Mouse (Mus musculus) CH12.LX (cell line): Measurements from ENCODE around the gene She. TPM values are rescaled to one million over a fixed set of nuclear protein-coding genes. Genes with fewer than 3 reads are reported as not detected.

Source experiments
- DNase-seq: peaks from one replicate; pipeline ENCODE4 v3.0.0-alpha.2; 2013; ENCODE audit errors: extremely low read depth
- H3K27ac ChIP-seq: 2 replicates; pipeline ENCODE4 v1.5.1; 2012; ENCODE audit warnings: low read depth, mild to moderate bottlenecking, control low read depth, moderate library complexity; ENCODE audit not compliant: insufficient read depth
- H3K27me3 ChIP-seq: replicated peaks from 2 replicates; pipeline ENCODE3; 2012; ENCODE audit warnings: inconsistent platforms
- H3K36me3 ChIP-seq, 2 experiments: replicated peaks in 1 of 2; 2 replicates each; pipeline versions ENCODE3 to v1.6.1; 2012; ENCODE audit warnings: inconsistent platforms in 1 of 2, low read length in 1 of 2, mild to moderate bottlenecking in 1 of 2, mixed read lengths in 1 of 2, moderate library complexity in 1 of 2; ENCODE audit not compliant: control insufficient read depth in 1 of 2, insufficient read depth in 1 of 2
- H3K4me1 ChIP-seq, 2 experiments: 2 replicates each; pipeline ENCODE4 v1.6.1; 2012; ENCODE audit warnings: inconsistent platforms in 1 of 2, moderate library complexity in 1 of 2; ENCODE audit not compliant: insufficient read depth in 2 of 2, control insufficient read depth in 1 of 2
- H3K4me2 ChIP-seq: 2 replicates; pipeline ENCODE4 v1.6.1; 2012; ENCODE audit warnings: low read depth, mild to moderate bottlenecking, control low read depth; ENCODE audit not compliant: poor library complexity, insufficient read depth, severe bottlenecking
- H3K4me3 ChIP-seq, 3 experiments: fragments of 150-350 bp in 1 of 3; sonication (generic) in 1 of 3; replicated peaks in 1 of 3; 2 replicates each; pipeline versions ENCODE3 to v1.5.1; 2011 to 2012; ENCODE audit warnings: low read depth in 2 of 3, low read length in 2 of 3, mild to moderate bottlenecking in 2 of 3, moderate library complexity in 2 of 3, control low read depth in 1 of 3, improper control_type of control experiment in 1 of 3, inconsistent platforms in 1 of 3, mixed read lengths in 1 of 3; ENCODE audit not compliant: poor library complexity in 1 of 3
- H3K79me2 ChIP-seq: replicated peaks from 2 replicates; pipeline ENCODE4 v1.6.1; 2012; ENCODE audit warnings: mild to moderate bottlenecking, moderate library complexity; ENCODE audit not compliant: control insufficient read depth, poor library complexity, insufficient read depth, severe bottlenecking; ENCODE audit errors: extremely low read depth
- H3K9ac ChIP-seq: 2 replicates; pipeline ENCODE4 v1.6.1; 2012; ENCODE audit warnings: low read depth, mild to moderate bottlenecking, control low read depth, moderate library complexity; ENCODE audit not compliant: insufficient read depth
- H3K9me3 ChIP-seq: replicated peaks from 2 replicates; pipeline ENCODE3; 2012; ENCODE audit warnings: low read length, inconsistent platforms, mixed read lengths
- BHLHE40 ChIP-seq: IDR thresholded peaks from 2 replicates; pipeline ENCODE4 v1.6.1; 2011; ENCODE audit warnings: mild to moderate bottlenecking, low read depth, low read length, improper control_type of control experiment
- CHD1 ChIP-seq: IDR thresholded peaks from 2 replicates; pipeline ENCODE4 v1.6.1; 2012; ENCODE audit warnings: low read depth, low read length, improper control_type of control experiment, inconsistent platforms
- CHD2 ChIP-seq: IDR thresholded peaks from 2 replicates; pipeline ENCODE4 v1.6.1; 2011; ENCODE audit warnings: low read length, improper control_type of control experiment
- CTCF ChIP-seq, 2 experiments: IDR thresholded peaks in 1 of 2; conservative IDR thresholded peaks in 1 of 2; 2 replicates each; pipeline ENCODE4 v1.5.1; 2011 to 2012; ENCODE audit warnings: low read depth in 2 of 2, low read length in 2 of 2, improper control_type of control experiment in 1 of 2, inconsistent platforms in 1 of 2, mild to moderate bottlenecking in 1 of 2, moderate library complexity in 1 of 2
- E2F4 ChIP-seq: IDR thresholded peaks from 2 replicates; pipeline ENCODE4 v1.6.1; 2011; ENCODE audit warnings: low read depth, low read length, improper control_type of control experiment; ENCODE audit not compliant: insufficient replicate concordance
- ELF1 ChIP-seq: IDR thresholded peaks from 2 replicates; pipeline ENCODE4 v1.6.1; 2014; ENCODE audit warnings: low read depth, mild to moderate bottlenecking, inconsistent platforms, low read length, improper control_type of control experiment
- EP300 ChIP-seq: IDR thresholded peaks from 2 replicates; pipeline ENCODE4 v1.6.1; 2011; ENCODE audit warnings: low read length, improper control_type of control experiment
- ETS1 ChIP-seq: conservative IDR thresholded peaks from 2 replicates; pipeline ENCODE4 v1.6.1; 2012; ENCODE audit warnings: low read depth, mild to moderate bottlenecking, inconsistent platforms, low read length, improper control_type of control experiment, moderate library complexity
- GABPA ChIP-seq: IDR thresholded peaks from 2 replicates; pipeline ENCODE4 v1.6.1; 2012; ENCODE audit warnings: low read depth, low read length, improper control_type of control experiment, inconsistent platforms; ENCODE audit not compliant: insufficient replicate concordance
- HCFC1 ChIP-seq: IDR thresholded peaks from 2 replicates; pipeline ENCODE4 v1.6.1; 2012; ENCODE audit warnings: low read depth, mild to moderate bottlenecking, inconsistent platforms, low read length, improper control_type of control experiment
- IRF4 ChIP-seq: IDR thresholded peaks from 2 replicates; pipeline ENCODE4 v1.6.1; 2014; ENCODE audit warnings: low read depth, mild to moderate bottlenecking, inconsistent platforms, low read length, improper control_type of control experiment
- JUN ChIP-seq: IDR thresholded peaks from 2 replicates; pipeline ENCODE4 v1.6.1; 2011; ENCODE audit warnings: low read depth, mild to moderate bottlenecking, low read length, improper control_type of control experiment, moderate library complexity; ENCODE audit not compliant: insufficient read depth
- JUND ChIP-seq: conservative IDR thresholded peaks from 2 replicates; pipeline ENCODE4 v1.6.1; 2011; ENCODE audit warnings: low read depth, low read length, improper control_type of control experiment
- KAT2A ChIP-seq: IDR thresholded peaks from 2 replicates; pipeline ENCODE4 v1.6.1; 2012; ENCODE audit warnings: low read length, improper control_type of control experiment, inconsistent platforms; ENCODE audit not compliant: insufficient replicate concordance
- MAFK ChIP-seq: IDR thresholded peaks from 2 replicates; pipeline ENCODE4 v1.6.1; 2011; ENCODE audit warnings: low read length, improper control_type of control experiment; ENCODE audit not compliant: insufficient replicate concordance
- MAX ChIP-seq: IDR thresholded peaks from 2 replicates; pipeline ENCODE4 v1.6.1; 2011; ENCODE audit warnings: low read length, improper control_type of control experiment
- MAZ ChIP-seq: IDR thresholded peaks from 2 replicates; pipeline ENCODE4 v1.6.1; 2012; ENCODE audit warnings: low read depth, mild to moderate bottlenecking, inconsistent platforms, low read length, improper control_type of control experiment, moderate library complexity
- MEF2A ChIP-seq: IDR thresholded peaks from 2 replicates; pipeline ENCODE4 v1.6.1; 2014; ENCODE audit warnings: low read depth, mild to moderate bottlenecking, inconsistent platforms, low read length, improper control_type of control experiment, borderline replicate concordance
- MXI1 ChIP-seq: IDR thresholded peaks from 2 replicates; pipeline ENCODE4 v1.6.1; 2011; ENCODE audit warnings: mild to moderate bottlenecking, low read depth, low read length, improper control_type of control experiment
- MYC ChIP-seq: IDR thresholded peaks from 2 replicates; pipeline ENCODE4 v1.6.1; 2011; ENCODE audit warnings: low read depth, mild to moderate bottlenecking, improper control_type of control experiment, low read length
- NELFE ChIP-seq: IDR thresholded peaks from 2 replicates; pipeline ENCODE4 v1.6.1; 2011; ENCODE audit warnings: low read depth, low read length, improper control_type of control experiment
- NRF1 ChIP-seq: IDR thresholded peaks from 2 replicates; pipeline ENCODE4 v1.6.1; 2014; ENCODE audit warnings: low read depth, mild to moderate bottlenecking, inconsistent platforms, low read length, improper control_type of control experiment, moderate library complexity
- PAX5 ChIP-seq: IDR thresholded peaks from 2 replicates; pipeline ENCODE4 v1.6.1; 2012; ENCODE audit warnings: low read length, inconsistent platforms, mixed read lengths
- POLR2A ChIP-seq: IDR thresholded peaks from 2 replicates; pipeline ENCODE4 v1.6.1; 2011; ENCODE audit warnings: low read depth, mild to moderate bottlenecking, improper control_type of control experiment, low read length
- POLR2AphosphoS2 ChIP-seq: IDR thresholded peaks from 2 replicates; pipeline ENCODE4 v1.6.1; 2011; ENCODE audit warnings: low read depth, low read length, improper control_type of control experiment
- RAD21 ChIP-seq: IDR thresholded peaks from 2 replicates; pipeline ENCODE4 v1.6.1; 2011; ENCODE audit warnings: low read depth, mild to moderate bottlenecking, low read length, improper control_type of control experiment, moderate library complexity
- RCOR1 ChIP-seq: conservative IDR thresholded peaks from 2 replicates; pipeline ENCODE4 v1.6.1; 2012; ENCODE audit warnings: low read depth, mild to moderate bottlenecking, inconsistent platforms, low read length, improper control_type of control experiment
- SIN3A ChIP-seq: IDR thresholded peaks from 2 replicates; pipeline ENCODE4 v1.6.1; 2012; ENCODE audit warnings: low read length, improper control_type of control experiment, inconsistent platforms
- SMC3 ChIP-seq: IDR thresholded peaks from 2 replicates; pipeline ENCODE4 v1.6.1; 2011; ENCODE audit warnings: low read depth, low read length, improper control_type of control experiment
- TBP ChIP-seq: conservative IDR thresholded peaks from 2 replicates; pipeline ENCODE4 v1.6.1; 2011; ENCODE audit warnings: low read depth, low read length, improper control_type of control experiment
- TCF12 ChIP-seq: IDR thresholded peaks from 2 replicates; pipeline ENCODE4 v1.6.1; 2014; ENCODE audit warnings: low read depth, mild to moderate bottlenecking, inconsistent platforms, low read length, improper control_type of control experiment
- UBTF ChIP-seq: IDR thresholded peaks from 2 replicates; pipeline ENCODE4 v1.6.1; 2012; ENCODE audit warnings: low read depth, mild to moderate bottlenecking, inconsistent platforms, low read length, improper control_type of control experiment, moderate library complexity
- USF1 ChIP-seq: IDR thresholded peaks from 2 replicates; pipeline ENCODE4 v1.6.1; 2014; ENCODE audit warnings: low read depth, mild to moderate bottlenecking, inconsistent platforms, low read length, improper control_type of control experiment
- USF2 ChIP-seq: conservative IDR thresholded peaks from 2 replicates; pipeline ENCODE4 v1.6.1; 2011; ENCODE audit warnings: low read depth, low read length, improper control_type of control experiment
- ZC3H11A ChIP-seq: IDR thresholded peaks from 2 replicates; pipeline ENCODE4 v1.6.1; 2012; ENCODE audit warnings: low read depth, mild to moderate bottlenecking, inconsistent platforms, low read length, improper control_type of control experiment
- ZKSCAN1 ChIP-seq: IDR thresholded peaks from 2 replicates; pipeline ENCODE4 v1.6.1; 2012; ENCODE audit warnings: low read depth, inconsistent platforms, low read length, improper control_type of control experiment, borderline replicate concordance
- ZMIZ1 ChIP-seq: IDR thresholded peaks from 2 replicates; pipeline ENCODE4 v1.6.1; 2012; ENCODE audit warnings: low read depth, mild to moderate bottlenecking, inconsistent platforms, low read length, improper control_type of control experiment
- ZNF384 ChIP-seq: IDR thresholded peaks from 2 replicates; pipeline ENCODE4 v1.6.1; 2012; ENCODE audit warnings: low read depth, low read length, improper control_type of control experiment, inconsistent platforms
- dilution Hi-C: fragments of 300-500 bp; cut with MboI; formaldehyde crosslinking; loops from 2 replicates; pipeline ENCODE4 v1.14.3; 2020; ENCODE audit warnings: low sequenced_read_pairs; ENCODE audit not compliant: extremely low pct_unique_long_range_greater_than_20kb, extremely low pct_ligation_motif_present
- in situ Hi-C: fragments of 300-500 bp; cut with MboI; formaldehyde crosslinking; loops from 3 replicates; pipeline ENCODE4 v1.14.3; 2019; ENCODE audit warnings: low sequenced_read_pairs, low pct_ligation_motif_present, low pct_unique_long_range_greater_than_20kb, mixed read lengths
- polyA plus RNA-seq: library from polyadenylated mRNA; unstranded; fragments of >175 nt; gene quantifications from 2 replicates; pipeline ENCODE4 v1.2.1, GENCODE M21; 2012; ENCODE audit warnings: low read depth; ENCODE audit not compliant: insufficient read length
- total RNA-seq, 2 experiments: library from RNA; depleted of rRNA; stranded (reverse); fragments of 300-350 nt in 1 of 2; fragments of >200 nt in 1 of 2; gene quantifications; 2 replicates each; pipeline ENCODE4 v1.2.3; 2012 to 2014

The She gene
- total and polyA plus RNA-seq, 3 experiments, result not detected

DNA sequence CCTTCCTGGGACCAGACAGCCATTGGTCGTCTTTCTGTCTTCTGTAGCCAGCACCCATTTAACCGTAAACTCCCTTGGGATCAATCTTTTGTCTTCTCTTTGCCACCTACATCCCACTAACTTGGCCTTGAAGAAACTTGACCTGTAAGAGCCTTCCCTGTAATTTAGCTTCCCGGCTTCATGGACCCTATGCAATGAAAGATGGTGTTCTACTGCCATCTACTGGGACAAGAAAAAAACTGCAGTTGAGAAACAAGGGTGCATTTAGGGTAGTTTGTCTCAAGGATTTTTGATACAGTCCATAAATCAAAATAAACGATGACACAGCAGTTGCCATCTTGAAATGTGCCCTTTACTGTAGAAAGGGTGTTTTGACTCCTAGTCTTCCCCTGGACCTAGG lies 27.0 kb downstream of the She start:
- Histone ChIP-seq H3K4me3 (no peak overlapping the region), H3K27me3 (peaks cover 2% of the 10 kb centered on the region), H3K27ac (no peak overlapping the region), H3K4me1 (peaks cover 18 to 42% of the 10 kb centered on the region in 2 experiments), H3K4me2 (no peak overlapping the region), H3K36me3 (no peaks in the 10 kb centered on the region), H3K9ac (no peak overlapping the region), H3K79me2 (no peaks in the 10 kb centered on the region), H3K9me3 (peaks cover 6% of the 10 kb centered on the region)
- DNase-seq, result peak; percentile 61
- no peak for TF ChIP-seq GABPA
- peak; percentile 90 for TF ChIP-seq SMC3
- TF ChIP-seq ZC3H11A, result peak; percentile 78
- no peak for TF ChIP-seq HCFC1
- no peak for TF ChIP-seq MAX
- TF ChIP-seq MEF2A, result 0 out of 2 replicates have a peak, but pooled peaks have one; percentile 22
- TF ChIP-seq ZNF384, result no peak
- no peak for TF ChIP-seq PAX5
- TF ChIP-seq ZMIZ1, result no peak
- no peak for TF ChIP-seq ETS1
- peak; percentile 41; the same call in 1 of the 2 replicates for TF ChIP-seq SIN3A
- TF ChIP-seq BHLHE40, result no peak
- peak; percentile 76 to 95 for TF ChIP-seq CTCF (conservative IDR thresholded peaks at IDR 0.05 in 1 of 2, IDR thresholded peaks at IDR 0.05 in 1 of 2; ENCODE audit: low read depth in 2 of 2, low read length in 2 of 2)
- TF ChIP-seq TCF12, result no peak
- no peak for TF ChIP-seq TBP
- no peak for TF ChIP-seq POLR2A
- no peak for TF ChIP-seq POLR2AphosphoS2
- TF ChIP-seq JUND, result 0 out of 2 replicates have a peak, but pooled peaks have one; percentile 48
- no peak for TF ChIP-seq MXI1
- no peak for TF ChIP-seq MAZ
- TF ChIP-seq ZKSCAN1, result no peak
- TF ChIP-seq USF2, result no peak
- TF ChIP-seq KAT2A, result no peak
- no peak for TF ChIP-seq JUN
- TF ChIP-seq IRF4, result no peak
- no peak for TF ChIP-seq CHD2
- 0 out of 2 replicates have a peak, but pooled peaks have one; percentile 33 for TF ChIP-seq E2F4
- TF ChIP-seq MYC, result 0 out of 2 replicates have a peak, but pooled peaks have one; percentile 40
- TF ChIP-seq NELFE, result 0 out of 2 replicates have a peak, but pooled peaks have one; percentile 33
- TF ChIP-seq RCOR1, result 0 out of 2 replicates have a peak, but pooled peaks have one; percentile 30
- TF ChIP-seq CHD1, result no peak
- TF ChIP-seq RAD21, result no peak; the same call in none of the 2 replicates
- no peak for TF ChIP-seq UBTF
- no peak for TF ChIP-seq ELF1
- TF ChIP-seq MAFK, result peak; percentile 85
- TF ChIP-seq USF1, result no peak
- no peak for TF ChIP-seq EP300
- no peak for TF ChIP-seq NRF1
- dilution Hi-C loops, result no loop called here
- in situ Hi-C loops, result no loop called here
